Mouse (Mus musculus) forebrain, embryonic 16.5 days (tissue): ENCODE data around the gene Mmp25. TPM values are rescaled to one million over a fixed set of nuclear protein-coding genes. Genes with fewer than 3 reads are reported as not detected.

Experiments
- ATAC-seq: fragments of 200-750 bp; cut with Nextera tagmentation; 2 replicates; pipeline ENCODE4 v1.8.0; 2017; ENCODE audit warnings: mild to moderate bottlenecking, moderate library complexity
- H3K27ac ChIP-seq: fragments of 300-500 bp; sonication (generic); 2 replicates; pipeline ENCODE4 v1.5.1; 2014; ENCODE audit warnings: low read length, control low read depth
- H3K27me3 ChIP-seq: fragments of 300-500 bp; sonication (generic); replicated peaks from 2 replicates; pipeline ENCODE4 v1.6.1; 2014; ENCODE audit warnings: low read length; ENCODE audit not compliant: control insufficient read depth, insufficient read depth
- H3K36me3 ChIP-seq: fragments of 300-500 bp; sonication (generic); 2 replicates; pipeline ENCODE4 v1.6.1; 2014; ENCODE audit not compliant: control insufficient read depth, insufficient read depth
- H3K4me1 ChIP-seq: fragments of 300-500 bp; sonication (generic); replicated peaks from 2 replicates; pipeline ENCODE4 v1.6.1; 2014; ENCODE audit warnings: low read length; ENCODE audit not compliant: control insufficient read depth, insufficient read depth
- H3K4me2 ChIP-seq: fragments of 300-500 bp; sonication (generic); 2 replicates; pipeline ENCODE4 v1.6.1; 2014; ENCODE audit warnings: mild to moderate bottlenecking, low read length, control low read depth
- H3K4me3 ChIP-seq: fragments of 300-500 bp; sonication (generic); replicated peaks from 2 replicates; pipeline ENCODE4 v1.5.1; 2014; ENCODE audit warnings: mild to moderate bottlenecking, low read length, control low read depth
- H3K9ac ChIP-seq: fragments of 300-500 bp; sonication (generic); replicated peaks from 2 replicates; pipeline ENCODE4 v1.6.1; 2014; ENCODE audit warnings: low read depth, low read length, control low read depth
- H3K9me3 ChIP-seq: fragments of 300-500 bp; sonication (generic); 2 replicates; pipeline ENCODE4 v1.6.1; 2016; ENCODE audit warnings: low read length; ENCODE audit not compliant: control insufficient read depth
- WGBS: fragments of 180-500 bp; shearing (Covaris S2); extraction: QIAGEN DNeasy Blood & Tissue Kit; methylation state at CpG from one replicate; pipeline ENCODE4 v1.1.7; 2014; 5-methylcytosine and 5-hydroxymethylcytosine counted together
- polyA plus RNA-seq: library from polyadenylated mRNA; unstranded; fragments of >200 nt; fragmentation: Nextera tagmentation; extraction: Ambion mirVana; gene quantifications from 2 replicates; pipeline ENCODE4 v1.2.1, GENCODE M21; 2015

Mmp25 gene
- 0.97 and 1.2 TPM in 2 replicates for polyA plus RNA-seq

DNA sequence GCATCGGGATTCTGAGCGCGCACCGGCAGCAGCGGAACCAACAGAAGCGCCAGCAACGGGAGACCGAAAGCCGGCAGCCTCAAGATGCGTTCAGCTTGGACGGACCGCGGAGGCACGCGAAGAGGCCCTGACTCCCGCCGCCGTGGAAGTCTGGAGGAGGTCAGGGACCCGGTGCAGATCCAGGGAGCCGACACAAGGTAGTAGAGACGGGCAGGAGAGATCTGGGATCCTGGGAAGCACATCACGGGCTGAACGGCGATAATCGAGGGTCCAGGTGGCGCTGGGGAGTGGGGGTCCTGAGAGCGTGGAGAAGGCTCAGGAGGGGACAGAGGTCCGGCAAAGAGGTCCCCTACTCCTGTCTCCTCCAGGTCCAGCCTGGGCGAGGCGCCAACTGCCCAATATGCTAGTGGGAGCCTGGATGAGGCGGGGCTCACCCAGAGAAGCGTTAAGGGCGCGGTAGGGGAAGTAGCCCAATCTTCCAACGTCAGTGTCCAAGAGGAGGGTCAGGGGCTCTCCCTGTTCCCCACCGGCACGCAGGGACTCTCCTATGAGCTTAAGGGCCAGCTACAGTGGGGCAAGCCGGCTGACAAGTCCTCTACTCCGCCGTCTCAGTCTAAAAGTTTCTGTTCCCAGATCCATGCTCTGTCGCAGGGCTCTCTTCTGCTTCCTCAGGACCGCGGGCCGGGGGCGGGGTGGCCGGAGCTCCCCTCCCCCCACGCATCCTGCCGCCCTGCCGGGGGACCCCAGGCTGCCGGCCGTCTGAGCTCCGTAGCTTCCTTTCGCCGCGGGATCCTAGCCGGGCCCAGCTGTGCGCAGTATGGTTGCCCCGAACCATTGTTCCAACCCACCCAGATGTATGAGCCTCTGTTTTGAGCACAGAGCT lies at the start of gene Mmp25:
Gene Mmp25 (minus strand): TSS at position 665 of the 883 bp plus-strand sequence.
- no peaks in the 10 kb centered on the region for H3K9me3 ChIP-seq
- H3K9ac ChIP-seq, result peak within 1 kb of the TSS; percentile 36; the same call in 1 of the 2 replicates
- ATAC-seq, result no peak
- H3K36me3 ChIP-seq, result no peaks in the 10 kb centered on the region
- H3K4me1 ChIP-seq, result peaks cover 8% of the 10 kb centered on the region
- H3K27me3 ChIP-seq, result peaks cover 31% of the 10 kb centered on the region
- no peak within 1 kb of the TSS for H3K27ac ChIP-seq
- H3K4me2 ChIP-seq, result peak within 1 kb of the TSS; percentile 60
- peak within 1 kb of the TSS; percentile 41 for H3K4me3 ChIP-seq
- WGBS, result under 1% methylated on average over 58 of the region's 58 CpGs

DNA sequence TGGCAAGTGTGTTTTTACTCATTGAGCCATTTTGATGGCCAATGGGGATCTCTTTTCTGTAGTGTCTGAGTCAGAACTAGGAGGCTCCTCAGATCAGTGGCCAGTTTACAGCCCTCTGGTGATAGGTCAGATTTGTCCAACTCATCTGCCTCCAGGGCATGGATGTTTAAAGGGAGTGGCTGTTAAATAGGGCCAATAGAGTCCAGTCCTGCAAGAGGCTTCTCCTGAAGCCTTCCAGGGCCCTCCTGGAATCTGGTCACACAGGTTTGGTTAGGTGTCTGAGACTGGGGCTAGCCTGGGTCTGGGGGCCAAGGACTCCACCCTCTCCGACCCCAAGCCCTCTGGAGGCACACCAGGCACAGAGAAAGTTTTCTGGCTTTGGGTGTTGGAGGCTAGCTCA lies 49.4 kb upstream of the Mmp25 start:
- Histone ChIP-seq H3K4me1 (peaks cover 4% of the 10 kb centered on the region), H3K27ac (no peak overlapping the region), H3K9ac (no peak overlapping the region), H3K9me3 (no peaks in the 10 kb centered on the region), H3K4me3 (no peak overlapping the region), H3K36me3 (no peaks in the 10 kb centered on the region), H3K27me3 (peaks cover 14% of the 10 kb centered on the region), H3K4me2 (no peak overlapping the region)
- 83% methylated on average over 1 of the region's 1 CpGs for WGBS
- ATAC-seq, result no peak

DNA sequence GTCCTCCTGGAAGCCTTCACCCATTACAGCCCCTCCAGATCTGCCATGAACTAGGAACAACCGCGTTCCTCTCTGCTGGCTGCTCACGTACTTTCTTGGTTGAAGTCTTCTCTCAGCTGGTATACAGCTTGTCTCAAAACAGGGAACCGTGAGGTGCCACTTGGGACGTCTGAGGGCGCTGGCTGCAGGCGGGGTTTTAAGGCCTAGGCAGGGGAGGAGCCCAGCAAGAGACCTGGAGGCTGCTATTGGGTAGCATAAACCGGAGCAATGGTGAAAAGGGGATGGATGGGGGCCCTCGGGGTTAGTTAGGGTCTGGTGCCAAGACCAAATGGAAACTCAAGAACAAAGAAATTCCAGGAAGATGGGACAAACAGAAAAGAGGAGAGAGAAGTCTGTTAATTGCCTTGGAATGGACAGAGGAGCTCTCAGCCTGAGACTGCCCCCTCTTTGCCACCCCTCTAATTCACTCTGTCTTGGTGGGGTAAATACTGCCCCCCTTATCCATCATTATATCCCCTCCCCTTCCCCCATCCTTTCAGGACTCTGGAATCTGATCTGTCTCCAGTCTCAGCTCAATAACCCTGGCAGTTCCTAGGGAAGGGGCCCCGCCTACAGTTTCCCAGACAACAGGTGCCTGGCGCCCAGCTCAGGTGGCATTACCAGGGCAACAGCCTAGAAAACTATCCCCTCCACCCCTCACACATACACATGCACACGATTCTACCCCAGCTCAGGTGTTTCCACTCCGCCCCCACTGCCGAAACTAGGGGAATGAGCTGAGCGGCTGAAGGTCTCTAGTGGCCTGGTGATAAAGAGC lies 39.0 kb upstream of the Mmp25 start, which contains the start of gene Cldn9:
Gene Cldn9 (minus strand): TSS at position 171 of the 817 bp plus-strand sequence.
- Histone ChIP-seq H3K9me3 (no peaks in the 10 kb centered on the region), H3K4me2 (no peak within 1 kb of the TSS), H3K4me1 (peaks cover 9% of the 10 kb centered on the region), H3K4me3 (no peak within 1 kb of the TSS), H3K9ac (no peak within 1 kb of the TSS), H3K27ac (no peak within 1 kb of the TSS), H3K27me3 (peaks cover 26% of the 10 kb centered on the region), H3K36me3 (no peaks in the 10 kb centered on the region)
- no peak for ATAC-seq
- 14% methylated on average over 15 of the region's 15 CpGs for WGBS

DNA sequence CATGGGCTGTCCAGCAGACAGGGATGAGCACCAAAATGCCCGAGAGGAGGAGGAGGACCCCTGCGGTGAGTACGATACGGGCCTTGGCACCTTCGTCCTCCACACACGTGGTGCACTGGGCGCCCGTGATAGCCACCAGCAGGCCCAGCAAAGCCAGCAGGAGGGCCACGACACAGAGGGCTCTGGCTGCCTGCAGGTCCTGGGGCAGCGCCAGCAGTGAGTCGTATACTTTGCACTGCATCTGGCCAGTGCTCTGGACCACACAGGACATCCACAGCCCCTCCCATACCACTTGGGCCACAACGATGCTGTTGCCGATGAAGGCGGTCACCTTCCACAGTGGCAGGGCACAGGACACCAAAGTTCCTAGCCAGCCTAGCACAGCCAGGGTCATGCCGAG lies 38.1 kb upstream of the Mmp25 start:
- Histone ChIP-seq H3K27ac (no peak overlapping the region), H3K4me2 (no peak overlapping the region), H3K4me3 (no peak overlapping the region), H3K36me3 (no peaks in the 10 kb centered on the region), H3K4me1 (peaks cover 9% of the 10 kb centered on the region), H3K27me3 (peaks cover 35% of the 10 kb centered on the region), H3K9ac (no peak overlapping the region), H3K9me3 (no peaks in the 10 kb centered on the region)
- whole genome bisulfite sequencing, result 29% methylated on average over 15 of the region's 15 CpGs
- no peak for ATAC-seq

DNA sequence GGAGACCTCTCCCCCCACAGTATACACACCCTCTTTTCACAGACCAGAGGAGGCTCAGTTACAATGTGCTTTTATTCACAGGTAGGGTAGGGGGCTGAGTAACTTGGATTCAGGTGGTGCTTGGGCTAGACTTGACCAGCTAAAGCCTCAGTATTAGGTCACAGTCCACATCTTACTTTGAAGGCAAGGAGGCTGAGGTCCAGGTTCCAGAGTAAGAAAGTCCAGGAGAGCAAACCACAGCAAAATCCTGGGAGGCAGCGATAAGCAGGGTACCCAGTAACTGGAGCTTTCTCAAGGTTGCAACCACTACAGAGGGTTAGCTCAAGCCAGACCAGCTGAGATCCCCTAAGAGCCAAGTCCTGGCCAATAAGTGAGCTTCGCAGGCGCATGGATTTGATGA lies 37.5 kb upstream of the Mmp25 start:
- no peak overlapping the region for H3K27ac ChIP-seq
- no peaks in the 10 kb centered on the region for H3K36me3 ChIP-seq
- WGBS, result 74% methylated on average over 3 of the region's 3 CpGs
- H3K9ac ChIP-seq, result no peak overlapping the region
- no peak overlapping the region for H3K4me2 ChIP-seq
- peaks cover 9% of the 10 kb centered on the region for H3K4me1 ChIP-seq
- H3K4me3 ChIP-seq, result no peak overlapping the region
- no peak for ATAC-seq
- peaks cover 35% of the 10 kb centered on the region for H3K27me3 ChIP-seq
- no peaks in the 10 kb centered on the region for H3K9me3 ChIP-seq

DNA sequence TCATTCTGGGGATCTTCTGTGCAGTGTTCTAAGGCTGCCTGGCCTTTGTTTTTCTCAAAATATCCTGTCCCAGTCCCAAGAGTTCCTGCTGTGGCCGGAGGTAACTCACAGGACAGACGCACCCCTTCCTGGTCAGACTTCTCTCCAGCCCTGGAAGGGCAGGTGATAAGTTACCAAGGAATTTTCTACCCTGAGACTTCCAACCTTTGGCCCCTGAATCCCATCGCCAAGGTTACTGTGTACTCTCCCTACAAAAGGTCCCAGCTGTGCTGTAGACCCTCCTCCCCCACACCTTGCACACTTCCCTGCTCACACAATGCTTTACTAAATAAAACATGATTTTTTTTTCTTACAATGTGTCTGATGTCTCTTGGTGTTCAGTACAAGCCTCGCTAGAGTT lies 37.0 kb upstream of the Mmp25 start:
- no peaks in the 10 kb centered on the region for H3K36me3 ChIP-seq
- no peak overlapping the region for H3K27ac ChIP-seq
- no peaks in the 10 kb centered on the region for H3K9me3 ChIP-seq
- H3K9ac ChIP-seq, result no peak overlapping the region
- no peak overlapping the region for H3K4me2 ChIP-seq
- H3K4me3 ChIP-seq, result no peak overlapping the region
- peaks cover 13% of the 10 kb centered on the region for H3K4me1 ChIP-seq
- H3K27me3 ChIP-seq, result peaks cover 35% of the 10 kb centered on the region
- 72% methylated on average over 4 of the region's 4 CpGs for WGBS
- no peak for ATAC-seq

DNA sequence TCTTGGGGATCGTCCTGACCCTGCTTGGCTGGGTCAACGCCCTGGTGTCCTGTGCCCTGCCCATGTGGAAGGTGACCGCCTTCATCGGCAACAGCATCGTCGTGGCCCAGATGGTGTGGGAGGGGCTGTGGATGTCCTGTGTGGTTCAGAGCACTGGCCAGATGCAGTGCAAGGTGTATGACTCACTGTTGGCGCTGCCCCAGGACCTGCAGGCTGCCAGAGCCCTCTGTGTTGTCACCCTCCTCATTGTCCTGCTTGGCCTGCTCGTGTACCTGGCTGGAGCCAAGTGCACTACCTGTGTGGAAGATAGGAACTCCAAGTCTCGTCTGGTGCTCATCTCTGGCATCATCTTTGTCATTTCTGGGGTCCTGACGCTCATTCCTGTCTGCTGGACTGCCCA lies 36.0 kb upstream of the Mmp25 start:
- H3K9me3 ChIP-seq, result no peaks in the 10 kb centered on the region
- no peak overlapping the region for H3K27ac ChIP-seq
- H3K4me2 ChIP-seq, result no peak overlapping the region
- H3K36me3 ChIP-seq, result no peaks in the 10 kb centered on the region
- H3K4me1 ChIP-seq, result peaks cover 23% of the 10 kb centered on the region
- ATAC-seq, result no peak
- H3K9ac ChIP-seq, result no peak overlapping the region
- no peak overlapping the region for H3K4me3 ChIP-seq
- peaks cover 39% of the 10 kb centered on the region for H3K27me3 ChIP-seq
- WGBS, result 74% methylated on average over 10 of the region's 10 CpGs

DNA sequence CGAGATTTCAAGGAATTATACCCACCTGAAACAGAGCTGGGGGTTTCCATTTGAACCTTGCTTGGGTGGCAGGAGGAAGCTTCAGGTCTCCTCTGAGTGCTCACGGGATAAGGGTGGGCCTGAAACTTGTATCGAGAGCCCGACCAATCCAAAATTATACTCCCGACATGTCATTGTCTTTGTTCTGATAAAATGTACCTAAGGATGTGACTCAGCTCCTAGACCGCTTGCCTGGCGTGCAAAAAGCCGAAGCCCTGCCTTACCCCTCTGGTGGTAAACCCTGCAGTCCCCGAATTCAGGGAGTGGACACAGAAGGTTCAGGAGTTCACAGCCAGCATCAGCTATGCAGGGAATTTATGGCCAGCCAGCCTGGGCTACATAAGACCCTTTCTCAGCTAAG lies 35.3 kb upstream of the Mmp25 start:
- ATAC-seq, result no peak
- Histone ChIP-seq H3K27ac (no peak overlapping the region), H3K9me3 (no peaks in the 10 kb centered on the region), H3K4me1 (peaks cover 24% of the 10 kb centered on the region), H3K4me3 (no peak overlapping the region), H3K36me3 (no peaks in the 10 kb centered on the region), H3K9ac (no peak overlapping the region), H3K4me2 (no peak overlapping the region), H3K27me3 (peaks cover 44% of the 10 kb centered on the region)
- WGBS, result 82% methylated on average over 9 of the region's 9 CpGs

DNA sequence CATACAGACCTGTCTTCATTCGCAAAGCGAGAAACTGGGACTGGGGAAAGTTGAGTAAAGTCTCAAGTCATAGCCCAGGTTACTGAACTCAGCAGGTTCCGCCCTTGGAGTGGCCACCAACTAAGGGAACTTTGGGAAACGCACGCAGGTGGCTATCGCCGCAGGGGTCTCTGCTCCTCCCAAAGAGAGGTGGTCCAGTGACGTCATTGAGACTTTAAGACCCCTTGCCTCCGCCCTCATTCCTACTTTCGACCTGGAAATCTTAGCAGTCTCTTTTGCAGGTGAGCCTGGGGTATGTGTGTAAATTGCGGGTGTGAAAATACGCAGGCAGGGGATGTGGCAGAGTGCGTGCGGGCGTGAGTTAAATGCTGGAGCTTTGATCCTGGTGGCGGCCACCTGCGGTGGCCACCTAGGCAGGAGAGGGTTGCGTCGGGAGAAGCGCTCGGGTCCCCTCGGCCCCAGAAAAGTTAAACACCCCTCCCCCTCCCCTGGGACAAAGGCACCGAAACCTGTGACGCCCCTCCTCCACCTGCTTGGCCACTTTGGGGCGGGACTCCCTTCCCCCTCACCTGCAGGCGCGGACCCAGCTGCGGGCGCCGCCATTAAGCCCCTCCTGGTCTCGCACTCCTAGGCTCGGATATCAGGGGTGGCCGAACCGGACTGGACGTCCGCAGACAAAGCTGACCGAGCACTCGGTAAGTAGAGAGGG lies 34.2 kb upstream of the Mmp25 start, which contains the start of gene Cldn6:
Gene Cldn6 (plus strand): TSS at position 123 of the 709 bp plus-strand sequence.
- no peaks in the 10 kb centered on the region for H3K36me3 ChIP-seq
- no peak within 1 kb of the TSS for H3K27ac ChIP-seq
- H3K9me3 ChIP-seq, result no peaks in the 10 kb centered on the region
- ATAC-seq, result no peak
- no peak within 1 kb of the TSS for H3K9ac ChIP-seq
- H3K4me2 ChIP-seq, result peak within 1 kb of the TSS; percentile 28; the same call in 1 of the 2 replicates
- H3K4me3 ChIP-seq, result peak within 1 kb of the TSS; percentile 4; the same call in 1 of the 2 replicates
- 2% methylated on average over 38 of the region's 38 CpGs for WGBS
- peaks cover 44% of the 10 kb centered on the region for H3K27me3 ChIP-seq
- peaks cover 30% of the 10 kb centered on the region for H3K4me1 ChIP-seq
